Mouse (Mus musculus) heart, embryonic 11.5 days (tissue): ENCODE results near the gene Gpx1. TPM values are rescaled to one million over a fixed set of nuclear protein-coding genes. Genes with fewer than 3 reads are reported as not detected.

Source experiments
- ATAC-seq: fragments of 200-750 bp; cut with Nextera tagmentation; replicated peaks from 2 replicates; pipeline ENCODE4 v1.8.0; 2017; ENCODE audit warnings: moderate library complexity; ENCODE audit not compliant: insufficient number of reproducible peaks, low FRiP score, low TSS enrichment
- H3K27ac ChIP-seq: fragments of 300-500 bp; sonication (generic); 2 replicates; pipeline ENCODE4 v1.5.1; 2014; ENCODE audit warnings: mild to moderate bottlenecking, low read depth, low read length
- H3K27me3 ChIP-seq: fragments of 300-500 bp; sonication (generic); 2 replicates; pipeline ENCODE4 v1.6.1; 2014; ENCODE audit warnings: mild to moderate bottlenecking, low read length, mixed read lengths; ENCODE audit not compliant: control insufficient read depth, insufficient read depth
- H3K36me3 ChIP-seq: fragments of 300-500 bp; sonication (generic); 2 replicates; pipeline ENCODE4 v1.6.1; 2014; ENCODE audit warnings: mild to moderate bottlenecking, low read length, moderate library complexity, mixed read lengths; ENCODE audit not compliant: control insufficient read depth, insufficient read depth
- H3K4me1 ChIP-seq: fragments of 300-500 bp; sonication (generic); 2 replicates; pipeline ENCODE4 v1.6.1; 2014; ENCODE audit warnings: low read length; ENCODE audit not compliant: control insufficient read depth, insufficient read depth
- H3K4me2 ChIP-seq: fragments of 300-500 bp; sonication (generic); 2 replicates; pipeline ENCODE4 v1.6.1; 2014; ENCODE audit warnings: mild to moderate bottlenecking, moderate library complexity
- H3K4me3 ChIP-seq: fragments of 300-500 bp; sonication (generic); 2 replicates; pipeline ENCODE4 v1.5.1; 2014; ENCODE audit warnings: low read depth, low read length
- H3K9ac ChIP-seq: fragments of 300-500 bp; sonication (generic); 2 replicates; pipeline ENCODE4 v1.6.1; 2014; ENCODE audit warnings: mild to moderate bottlenecking, low read depth, low read length, moderate library complexity
- H3K9me3 ChIP-seq: fragments of 300-500 bp; sonication (generic); replicated peaks from 2 replicates; pipeline ENCODE4 v1.6.1; 2016; ENCODE audit warnings: low read length; ENCODE audit not compliant: control insufficient read depth
- WGBS: fragments of 180-500 bp; shearing (Covaris S2); extraction: QIAGEN DNeasy Blood & Tissue Kit; methylation state at CpG from one replicate; pipeline ENCODE4 v1.1.7; 2014; ENCODE audit not compliant: insufficient replicate concordance; 5-methylcytosine and 5-hydroxymethylcytosine counted together
- polyA plus RNA-seq: library from polyadenylated mRNA; unstranded; fragments of >200 nt; fragmentation: Nextera tagmentation; extraction: Ambion mirVana; gene quantifications from 2 replicates; pipeline ENCODE4 v1.2.1, GENCODE M21; 2014

The Gpx1 gene
- polyA plus RNA-seq = 1,289 and 1,462 TPM in 2 replicates

GRCm38 (mm10) chr9:108338886-108339781 is at the start of gene Gpx1:
Gene Gpx1, plus strand, starts transcription at chr9:108338903.
- WGBS = under 1% methylated on average over 49 of the region's 49 CpGs
- ATAC-seq = peak; percentile 95
- H3K4me1 ChIP-seq = peaks cover 26% of the 10 kb centered on the region

GRCm38 (mm10) chr9:108289347-108289746 is 49.4 kb upstream of the Gpx1 start:
- Histone ChIP-seq H3K9me3 (no peaks in the 10 kb centered on the region), H3K27ac (no peak overlapping the region), H3K36me3 (no peaks in the 10 kb centered on the region), H3K4me3 (no peak overlapping the region), H3K27me3 (no peaks in the 10 kb centered on the region), H3K4me2 (peak overlapping the region; percentile 70), H3K4me1 (no peaks in the 10 kb centered on the region), H3K9ac (no peak overlapping the region)
- ATAC-seq = no peak
- 57% methylated on average over 2 of the region's 2 CpGs for WGBS

More at GRCm38 (mm10) chr9:108338886-108339781, at the start of gene Gpx1:
- Histone ChIP-seq H3K9ac (peak within 1 kb of the TSS; percentile 97), H3K9me3 (no peaks in the 10 kb centered on the region), H3K4me3 (peak within 1 kb of the TSS; percentile 85), H3K36me3 (peaks cover 12% of the 10 kb centered on the region), H3K4me2 (peak within 1 kb of the TSS; percentile 77), H3K27me3 (no peaks in the 10 kb centered on the region), H3K27ac (peak within 1 kb of the TSS; percentile 98)

DNA sequence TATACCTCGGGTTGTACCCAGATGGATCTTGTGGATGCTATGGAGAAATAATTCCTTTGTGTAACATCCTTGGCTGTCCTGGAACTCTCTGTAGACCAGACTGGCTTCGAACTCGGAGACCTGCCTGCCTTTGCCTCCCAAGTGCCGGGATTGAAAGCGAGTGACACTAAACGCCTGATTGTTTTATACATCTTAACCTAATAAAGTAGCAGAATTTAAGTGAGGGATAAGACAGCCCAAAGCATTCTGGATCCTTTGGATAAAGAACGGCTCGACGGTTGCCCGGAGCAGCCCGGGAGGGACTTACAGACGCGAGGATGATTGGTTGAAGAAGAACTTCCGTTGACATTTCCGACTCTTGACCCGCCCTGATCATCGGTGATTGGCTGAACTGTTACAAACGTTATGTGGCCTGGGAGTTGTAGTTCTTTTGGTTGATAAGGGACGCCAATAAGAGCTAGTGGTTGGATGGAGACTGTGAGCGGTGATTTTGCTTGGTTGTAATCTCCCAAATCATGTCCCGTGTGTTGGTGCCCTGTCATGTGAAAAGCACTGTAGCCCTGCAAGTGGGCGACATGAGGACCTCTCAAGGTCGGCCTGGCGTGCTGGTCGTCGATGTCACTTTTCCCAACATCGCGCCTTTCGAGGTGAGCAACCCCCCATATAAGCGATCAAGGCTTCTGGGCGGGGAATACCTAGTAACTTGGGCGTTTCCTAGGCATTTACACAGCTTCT is 48.5 kb upstream of the Gpx1 start, which contains the start of gene Nicn1:
Nicn1 (plus strand) TSS at position 414 of the 735 bp plus-strand sequence.
- Histone ChIP-seq H3K4me2 (peak within 1 kb of the TSS; percentile 70), H3K4me1 (no peaks in the 10 kb centered on the region), H3K27ac (peak within 1 kb of the TSS; percentile 73), H3K9ac (peak within 1 kb of the TSS; percentile 73), H3K9me3 (no peaks in the 10 kb centered on the region), H3K36me3 (no peaks in the 10 kb centered on the region), H3K4me3 (peak within 1 kb of the TSS; percentile 62), H3K27me3 (no peaks in the 10 kb centered on the region)
- peak; percentile 90 for ATAC-seq
- WGBS = under 1% methylated on average over 32 of the region's 32 CpGs

- Histone ChIP-seq H3K4me1 (no peaks in the 10 kb centered on the region), H3K4me2 (peak overlapping the region; percentile 70), H3K9me3 (no peaks in the 10 kb centered on the region), H3K4me3 (peak overlapping the region; percentile 62), H3K36me3 (no peaks in the 10 kb centered on the region), H3K27ac (no peak overlapping the region), H3K27me3 (no peaks in the 10 kb centered on the region), H3K9ac (peak overlapping the region; percentile 68)
- ATAC-seq = no peak
- 44% methylated on average over 6 of the region's 6 CpGs for WGBS
These were observed 47.9 kb upstream of the Gpx1 start for GRCm38 (mm10) chr9:108290773-108291172.

DNA sequence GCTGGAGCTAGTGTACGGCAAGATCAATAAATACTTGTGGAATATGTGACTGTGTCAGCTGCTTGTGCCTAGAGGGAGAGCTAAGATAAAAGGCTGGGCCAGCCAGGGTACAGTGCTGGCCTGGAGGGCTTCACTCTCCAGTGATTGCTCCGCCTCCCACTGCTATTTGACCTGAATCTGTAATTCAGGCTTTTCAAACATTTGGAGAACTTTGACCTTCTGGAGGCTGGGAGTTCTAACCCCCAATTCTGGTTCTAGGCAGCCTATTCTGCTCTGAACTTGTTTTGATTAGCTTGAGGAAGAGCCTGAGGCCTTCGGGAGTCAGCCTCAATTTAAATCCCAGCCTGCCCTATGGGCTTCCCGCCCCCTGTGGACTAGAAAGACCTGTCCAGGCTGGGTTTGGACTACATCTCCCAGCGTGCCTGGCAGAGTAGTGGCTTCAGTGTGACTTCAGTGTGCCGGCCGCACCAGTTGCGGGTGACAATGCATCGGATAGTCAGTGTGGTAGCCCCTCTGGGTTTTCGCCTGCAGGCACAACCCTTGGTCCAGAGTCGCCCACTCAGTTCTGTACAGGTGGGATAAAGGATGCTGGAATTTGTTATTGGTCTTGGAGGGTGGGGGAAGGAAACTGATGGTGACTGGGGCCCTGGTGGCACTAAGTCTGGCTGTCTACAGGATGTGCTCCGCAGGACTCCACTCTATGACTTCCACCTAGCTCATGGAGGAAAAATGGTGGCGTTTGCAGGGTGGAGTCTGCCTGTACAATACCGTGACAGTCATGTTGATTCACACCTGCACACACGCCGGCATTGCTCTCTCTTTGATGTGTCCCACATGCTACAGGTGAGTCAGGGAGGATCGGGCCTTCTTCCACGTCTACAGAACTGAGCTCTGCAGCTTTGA is 42.0 kb upstream of the Gpx1 start, which contains the start of gene Amt:
Amt (plus strand) TSS at position 401 of the 903 bp plus-strand sequence.
- Histone ChIP-seq H3K36me3 (no peaks in the 10 kb centered on the region), H3K4me1 (peaks cover 11% of the 10 kb centered on the region; the same call in 1 of the 2 replicates), H3K27ac (peak within 1 kb of the TSS; percentile 37; the same call in 1 of the 2 replicates), H3K27me3 (no peaks in the 10 kb centered on the region), H3K4me2 (peak within 1 kb of the TSS; percentile 60), H3K9me3 (no peaks in the 10 kb centered on the region), H3K9ac (peak within 1 kb of the TSS; percentile 58), H3K4me3 (peak within 1 kb of the TSS; percentile 29)
- no peak for ATAC-seq
- 26% methylated on average over 18 of the region's 18 CpGs for WGBS

DNA sequence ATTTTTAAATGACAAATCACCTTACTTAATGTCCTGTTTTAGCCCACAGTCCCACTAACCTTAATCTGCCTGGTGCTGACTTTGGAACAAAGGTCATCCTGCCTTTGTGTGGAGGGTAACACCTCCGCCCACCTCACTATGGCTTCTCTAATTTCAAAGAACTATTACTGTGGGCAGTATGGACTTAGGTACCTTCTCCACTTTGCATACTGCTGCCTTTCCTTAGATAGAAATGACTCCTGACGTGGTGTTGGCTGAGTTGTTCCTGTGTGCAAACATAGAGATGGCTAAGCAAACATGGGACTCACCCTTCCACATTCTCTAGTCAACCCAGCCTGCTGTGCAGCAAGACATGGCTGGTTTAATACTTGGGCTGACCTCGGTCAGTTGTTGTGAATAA is 36.9 kb upstream of the Gpx1 start:
- H3K4me2 ChIP-seq = no peak overlapping the region
- no peak for ATAC-seq
- no peak overlapping the region for H3K4me3 ChIP-seq
- H3K9me3 ChIP-seq = no peaks in the 10 kb centered on the region
- H3K27me3 ChIP-seq = no peaks in the 10 kb centered on the region
- H3K4me1 ChIP-seq = peaks cover 11% of the 10 kb centered on the region; the same call in 1 of the 2 replicates
- WGBS = 74% methylated on average over 3 of the region's 3 CpGs
- H3K36me3 ChIP-seq = peaks cover 5% of the 10 kb centered on the region; the same call in 1 of the 2 replicates
- no peak overlapping the region for H3K9ac ChIP-seq
- no peak overlapping the region for H3K27ac ChIP-seq

DNA sequence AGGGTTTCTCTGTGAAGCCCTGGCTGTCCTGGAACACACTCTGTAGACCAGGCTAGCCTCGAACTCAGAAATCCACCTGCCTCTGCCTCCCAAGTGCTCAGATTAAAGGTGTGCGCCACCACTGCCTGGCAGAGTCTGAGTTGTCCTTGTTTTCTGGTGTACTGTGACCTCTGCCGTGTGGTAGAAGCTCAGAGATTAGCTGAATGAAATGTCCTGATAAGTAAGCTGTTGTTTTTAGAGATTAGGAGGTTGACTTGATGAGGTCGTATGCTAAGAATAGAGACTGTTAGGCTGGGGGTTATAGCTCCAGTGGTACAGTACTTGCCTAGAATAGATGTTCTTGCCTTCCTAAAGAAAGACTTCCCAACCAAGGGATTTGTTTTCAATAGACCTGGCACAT is 34.0 kb upstream of the Gpx1 start:
- 33% methylated on average over 4 of the region's 4 CpGs for WGBS
- Histone ChIP-seq H3K4me2 (peak overlapping the region; percentile 94), H3K4me3 (peak overlapping the region; percentile 83), H3K4me1 (peaks cover 19% of the 10 kb centered on the region), H3K27me3 (no peaks in the 10 kb centered on the region), H3K9ac (peak overlapping the region; percentile 93), H3K36me3 (peaks cover 5% of the 10 kb centered on the region; the same call in 1 of the 2 replicates), H3K27ac (peak overlapping the region; percentile 100), H3K9me3 (no peaks in the 10 kb centered on the region)
- no peak for ATAC-seq
